Mouse (Mus musculus) thymus, postnatal 36 days (tissue): ENCODE data around the gene Slc12a3.

Experiments
- DNase-seq, 2 experiments: peaks; one replicate each; pipeline ENCODE4 v3.0.0; 2022; ENCODE audit warnings: mixed read lengths in 2 of 2

Gene Slc12a3

DNA sequence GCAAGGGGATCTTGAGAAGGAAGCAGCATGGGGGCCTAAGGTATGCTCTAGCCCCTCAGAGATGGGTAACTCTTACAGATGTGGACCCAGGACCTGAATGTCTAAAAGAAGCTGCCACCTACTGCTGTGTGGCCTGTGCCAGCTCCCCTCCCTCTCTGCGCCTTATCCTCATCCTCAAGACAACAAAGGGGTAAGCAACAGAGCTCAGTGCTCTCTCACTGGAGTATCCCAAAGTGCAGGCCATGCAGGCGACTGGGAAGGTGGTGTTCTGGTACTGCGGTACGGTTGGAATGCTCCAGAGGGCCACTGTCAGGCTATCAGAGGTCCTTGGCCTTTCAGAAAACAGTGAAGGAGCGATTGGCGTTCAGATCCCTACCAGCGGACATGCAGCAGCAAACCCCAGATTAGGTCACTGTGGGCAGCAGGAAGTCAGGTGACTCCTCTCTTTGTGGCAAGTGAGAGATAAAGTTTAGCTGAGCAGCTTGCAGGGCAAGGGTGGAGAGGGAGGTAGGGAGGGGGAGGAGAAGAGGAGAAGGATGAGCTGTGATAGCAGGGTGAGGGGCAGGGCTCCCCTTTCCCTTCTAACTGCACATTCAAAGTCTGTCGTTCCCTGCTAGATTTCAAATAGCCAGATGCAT, 79.6 kb downstream of the Slc12a3 start:
- no peak for DNase-seq

GRCm38 (mm10) chr8:94409523-94409922, 80.5 kb downstream of the Slc12a3 start:
- no peak for DNase-seq

- no peak for DNase-seq
Observed at GRCm38 (mm10) chr8:94412518-94412917, 83.5 kb downstream of the Slc12a3 start.

GRCm38 (mm10) chr8:94413509-94413908, 84.5 kb downstream of the Slc12a3 start:
- peak; percentile 55 to 70 for DNase-seq

DNA sequence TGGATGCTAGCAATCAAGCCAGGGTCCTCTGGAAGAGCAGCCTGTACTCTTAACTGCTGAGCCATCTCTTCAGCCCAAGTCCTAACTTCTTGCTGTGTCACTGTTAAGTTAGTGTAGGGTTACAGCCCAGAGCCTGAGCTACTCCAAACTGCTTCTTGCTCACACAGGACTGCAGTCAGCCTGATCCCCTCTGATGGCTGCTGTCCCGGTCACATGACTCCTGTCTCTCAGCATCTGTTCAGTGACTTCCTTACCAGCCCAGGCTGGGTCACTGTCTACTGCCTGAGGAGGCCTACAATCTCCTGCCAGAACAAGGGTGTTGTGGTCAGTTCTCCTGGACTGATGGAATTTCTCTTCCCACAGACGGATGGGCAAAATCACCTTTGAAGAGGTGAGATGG, 86.2 kb downstream of the Slc12a3 start:
- DNase-seq: peak; percentile 25 to 36
